Mouse (Mus musculus) spleen, postnatal 36 days (tissue): Measurements from ENCODE around the gene Sctr.

ENCODE experiments used
- DNase-seq, 2 experiments: peaks; one replicate each; pipeline ENCODE4 v3.0.0; 2022; ENCODE audit warnings: low spot score in 2 of 2, mixed read lengths in 1 of 2

Gene Sctr

DNA sequence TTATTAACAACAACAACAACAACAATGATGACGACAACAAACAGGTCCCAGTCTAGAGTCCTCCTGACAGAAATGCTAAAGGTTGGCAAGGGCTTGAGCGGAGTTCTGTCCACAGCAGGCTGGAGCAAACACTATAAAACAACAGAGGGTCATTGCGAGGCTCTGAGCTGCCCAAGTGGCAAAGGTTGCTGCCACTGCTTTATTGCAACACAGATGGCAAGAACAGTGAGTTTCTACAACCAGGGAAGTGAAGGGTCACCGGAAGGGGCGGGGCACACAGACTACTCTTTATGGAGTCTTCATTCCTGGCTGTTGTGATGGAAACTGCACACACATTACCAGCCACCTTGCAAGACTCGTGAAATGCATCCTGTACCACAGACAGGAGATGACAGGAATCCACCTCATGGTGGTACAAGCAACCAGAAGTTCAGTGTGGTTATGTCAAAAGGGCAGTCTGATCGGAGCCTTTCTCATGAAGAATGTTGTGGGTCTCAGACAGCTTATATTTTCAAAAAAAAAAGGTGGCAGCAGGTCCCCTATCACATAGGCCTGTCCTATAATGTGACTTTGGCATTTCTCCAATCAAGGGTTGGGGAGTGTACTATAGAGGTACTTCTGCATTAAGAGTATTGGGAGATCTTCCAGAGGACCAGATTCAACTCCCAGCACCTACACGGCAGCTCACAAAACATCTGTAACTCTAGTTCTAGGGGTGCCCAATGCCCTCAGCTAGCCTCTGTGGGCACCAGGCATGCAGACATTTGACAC is 93.9 kb downstream of the Sctr start:
- DNase-seq: no peak

DNA sequence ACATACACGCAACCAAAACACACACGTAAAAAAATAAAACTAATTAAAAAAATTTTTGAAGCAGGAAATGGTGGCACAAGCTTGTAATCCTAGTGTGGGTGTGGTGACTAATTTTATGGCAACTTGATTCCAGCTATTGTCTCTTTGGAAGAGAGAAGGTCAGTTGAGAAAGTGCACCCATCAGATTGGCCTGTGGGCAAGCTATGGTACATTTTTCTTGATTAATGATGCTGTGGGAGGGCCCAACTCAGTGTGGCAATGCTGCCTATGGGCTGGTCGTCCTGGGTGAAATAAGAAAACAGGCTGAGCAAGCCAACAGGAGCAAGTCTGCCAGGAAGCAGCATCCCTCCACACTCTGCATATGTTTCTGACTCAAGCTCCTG is 94.5 kb downstream of the Sctr start:
- no peak for DNase-seq

DNA sequence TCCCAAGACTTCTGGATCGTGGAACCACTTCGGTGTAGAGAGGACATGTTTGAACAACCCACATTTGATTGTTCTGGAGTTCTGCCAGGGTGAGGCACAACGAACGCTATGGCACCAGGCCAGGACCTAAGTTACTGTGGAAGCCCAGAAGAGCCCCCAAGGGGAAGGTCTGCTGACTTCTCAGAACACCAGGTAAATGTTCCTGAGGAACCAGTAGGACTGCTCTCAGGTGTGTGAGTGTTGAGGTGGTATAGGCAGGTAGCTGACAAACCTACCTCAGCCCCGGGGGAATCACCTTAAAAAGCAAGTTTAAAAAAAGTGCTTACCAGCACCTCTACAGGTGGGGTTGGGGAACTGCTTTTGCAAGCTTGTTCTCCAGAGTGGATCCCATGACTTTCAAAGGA is 98.9 kb downstream of the Sctr start:
- DNase-seq: no peak

DNA sequence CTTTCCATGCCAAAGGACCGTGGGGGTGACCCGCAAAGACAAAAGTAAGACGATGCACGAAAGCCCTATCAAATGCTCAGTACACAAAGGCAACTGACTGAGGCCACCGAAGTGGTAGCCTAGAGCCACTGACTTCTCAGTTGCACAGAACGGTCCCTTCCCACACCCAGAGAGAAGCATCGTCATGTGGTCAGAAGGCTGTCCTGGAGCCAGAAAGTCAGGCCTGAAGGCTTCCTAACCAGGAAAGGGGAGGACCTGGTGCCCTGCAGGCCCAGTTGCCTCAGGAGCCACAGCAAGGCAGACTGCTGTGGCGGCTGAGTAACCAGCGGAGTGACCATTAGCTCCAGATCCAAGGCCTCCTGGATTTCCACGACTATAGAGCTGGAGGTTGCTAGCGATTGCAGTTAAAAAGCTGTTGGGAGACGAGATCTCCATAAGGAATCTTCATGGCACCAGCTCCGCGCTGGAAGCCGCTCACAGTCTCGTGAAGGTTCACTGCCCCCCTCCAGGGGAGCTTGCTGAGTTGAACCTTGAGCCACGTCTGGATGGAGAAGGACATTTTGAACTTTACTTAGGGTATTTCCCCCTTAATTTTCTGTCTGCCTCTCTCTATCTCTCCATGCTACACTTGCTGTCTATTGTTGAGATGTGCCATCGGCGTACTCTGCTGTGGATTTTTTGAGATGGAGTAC is 103.2 kb downstream of the Sctr start:
- no peak for DNase-seq

DNA sequence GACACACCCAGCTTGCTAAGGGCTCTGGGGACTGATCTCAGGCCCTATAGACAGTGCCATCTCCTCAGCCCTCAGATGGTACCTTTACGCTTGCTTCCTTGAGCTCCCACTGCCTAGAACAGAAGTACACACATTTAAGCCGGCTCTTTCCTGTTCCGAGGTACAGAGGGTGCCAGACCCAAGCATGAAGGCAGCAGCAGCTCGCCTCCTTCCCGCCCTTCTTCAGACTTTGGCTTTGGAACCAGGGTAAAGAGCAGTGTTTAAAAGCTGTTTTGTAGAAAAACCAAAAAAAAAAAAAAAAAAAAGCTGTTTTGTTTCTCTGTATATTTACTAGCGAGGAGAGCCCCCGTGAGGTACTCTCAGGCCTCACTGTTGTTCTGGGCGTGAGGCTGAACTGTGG is 105.1 kb downstream of the Sctr start:
- DNase-seq: no peak

DNA sequence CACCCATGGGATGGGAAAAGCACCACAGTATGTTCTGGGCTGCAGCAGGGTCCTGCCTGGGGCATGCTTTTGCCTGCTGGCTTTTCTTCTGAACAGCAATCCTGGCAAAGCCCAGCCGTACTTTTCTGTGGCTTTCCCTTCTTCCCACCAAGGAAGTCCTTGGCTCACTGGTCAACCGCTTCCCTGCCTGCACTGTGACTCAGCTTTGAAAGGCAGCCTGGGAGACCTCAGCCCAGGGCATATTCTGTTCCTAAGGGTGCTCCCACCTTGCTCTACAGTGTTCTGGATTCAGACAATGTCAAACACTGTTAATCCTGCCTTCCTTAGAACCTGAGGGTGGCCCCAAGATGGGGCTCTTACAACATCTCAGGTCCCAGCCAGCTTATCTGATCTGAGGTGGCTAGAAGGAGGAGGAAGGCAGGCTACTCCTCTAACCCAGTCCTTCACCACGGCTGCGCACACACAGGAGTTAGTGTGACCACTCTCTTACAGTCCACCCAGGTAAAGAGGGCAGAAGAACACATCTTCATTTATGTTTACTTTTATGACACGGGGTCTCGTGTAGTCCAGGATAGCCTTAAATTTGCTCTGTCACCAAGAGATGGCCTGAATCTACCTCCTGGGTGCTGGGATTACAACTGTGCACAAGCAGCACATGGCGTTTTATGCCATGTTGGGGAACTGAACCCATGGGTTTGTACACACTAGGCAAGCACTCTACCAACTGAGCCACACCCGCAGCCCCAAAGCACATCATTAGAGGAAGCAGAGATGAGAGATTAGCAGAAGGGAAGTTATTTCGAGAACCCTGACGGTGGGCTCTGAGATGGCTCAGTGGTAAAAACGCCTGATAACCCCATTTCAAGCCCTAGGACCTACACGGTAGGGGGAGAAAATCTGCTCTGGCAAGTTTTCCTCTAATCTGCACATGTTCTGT is 105.8 kb downstream of the Sctr start:
- DNase-seq: no peak
